Mouse (Mus musculus): ENCODE data around the gene Insig2.
A peak's percentile ranks its signal among the peaks of the same experiment; 100 is the strongest.

The Insig2 gene

DNA sequence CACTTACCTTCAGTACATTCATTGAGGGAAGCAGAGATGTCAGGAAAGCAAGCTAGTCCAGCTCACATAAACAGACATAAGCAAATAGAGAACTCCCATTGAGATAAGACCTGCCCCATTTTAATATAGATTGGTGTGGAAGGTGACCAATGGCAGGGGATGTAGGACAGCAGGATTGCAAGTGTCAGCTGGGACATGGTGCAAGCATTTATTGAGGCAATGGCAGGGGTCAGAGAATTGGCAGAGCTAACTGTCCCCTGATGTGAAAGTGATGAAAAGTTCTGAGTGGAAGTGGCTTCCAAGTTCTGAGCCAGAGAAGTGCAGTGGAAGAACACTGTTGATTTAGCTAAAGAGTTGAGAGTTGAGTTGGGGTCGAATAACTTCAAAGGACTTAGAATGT lies at the start of gene Insig2:
Gene Insig2 (minus strand): TSS at position 105 of the 400 bp plus-strand sequence.
- no peak for DNase-seq (ENCODE audit: low spot score)

DNA sequence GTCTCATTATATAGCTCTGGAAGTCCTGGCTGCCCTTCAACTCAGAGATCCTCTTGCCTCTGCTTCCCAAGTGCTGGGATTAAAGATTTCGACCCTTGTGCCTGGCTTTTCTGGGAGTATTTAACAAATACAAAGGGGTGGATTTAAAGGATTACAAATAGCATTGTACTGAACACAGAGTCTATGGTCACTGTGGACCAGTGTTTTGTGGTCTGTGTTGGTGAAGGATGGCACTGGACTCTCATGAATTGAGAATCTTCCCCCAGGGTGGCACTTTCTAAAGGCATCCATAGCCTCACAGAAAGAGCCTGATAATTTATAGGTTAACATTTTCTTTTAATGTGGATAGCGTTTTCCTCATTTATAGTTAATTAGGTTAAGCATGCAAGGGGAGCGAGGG lies 49.2 kb upstream of the Insig2 start:
- DNase-seq (ENCODE audit: low spot score) = no peak

DNA sequence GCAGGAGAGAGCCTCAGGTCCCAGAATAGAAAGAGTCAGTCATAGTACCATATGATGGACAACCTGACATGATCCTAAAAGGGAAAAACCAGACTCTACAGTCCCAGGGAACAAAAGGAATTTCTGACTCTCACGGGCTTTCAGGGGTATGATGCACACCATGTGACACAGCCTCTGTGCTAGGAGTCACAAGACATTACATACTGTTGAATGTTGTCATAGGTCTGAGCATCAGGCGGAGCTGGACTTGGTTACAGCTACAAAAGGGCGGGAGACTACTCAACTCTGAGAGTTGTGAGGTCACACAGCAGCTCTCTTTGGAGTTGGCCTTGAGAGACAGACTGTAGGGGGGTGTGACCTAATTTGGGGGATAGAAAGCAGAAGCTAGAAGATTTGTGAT lies 47.6 kb upstream of the Insig2 start:
- DNase-seq (ENCODE audit: low spot score) = no peak

DNA sequence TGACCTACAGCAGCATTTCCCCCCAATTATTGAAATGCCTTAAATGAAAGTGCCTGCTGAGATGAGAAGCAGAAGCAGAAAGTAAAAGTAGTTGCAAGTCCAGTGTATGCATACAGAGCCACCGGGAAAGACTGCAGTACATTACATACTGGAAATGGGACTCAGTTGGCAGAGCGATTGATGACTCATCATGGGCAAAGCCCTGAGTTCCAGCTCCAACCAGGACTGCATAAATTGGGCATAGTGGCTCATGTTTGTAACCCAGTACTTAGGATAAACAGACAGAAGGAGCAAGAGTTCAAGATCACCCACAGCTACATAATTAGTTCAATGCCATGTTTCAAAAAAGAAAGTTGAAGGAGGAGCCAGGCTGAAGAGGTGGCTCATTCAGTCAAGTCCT lies 45.5 kb upstream of the Insig2 start:
- no peak for DNase-seq (ENCODE audit: low spot score)

DNA sequence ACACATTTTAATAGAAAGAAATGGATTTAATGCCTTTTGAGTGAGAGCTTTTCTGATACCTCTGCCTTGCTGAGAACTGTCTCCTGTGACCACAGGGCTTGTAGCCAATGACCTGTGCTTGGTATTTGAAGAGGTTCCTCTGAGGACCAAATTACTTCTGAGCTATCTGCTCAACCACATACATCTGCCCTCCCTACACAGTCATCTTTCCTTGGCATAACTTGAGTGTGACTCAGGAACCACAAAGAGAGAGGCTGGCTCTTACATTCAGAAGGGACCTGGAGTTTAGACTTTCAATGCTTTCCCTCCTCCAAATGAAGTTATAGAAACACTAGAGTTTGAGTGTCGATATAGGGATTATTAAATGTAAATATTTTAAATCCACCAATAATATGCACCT lies 45.0 kb upstream of the Insig2 start:
- no peak for DNase-seq (ENCODE audit: low spot score)

DNA sequence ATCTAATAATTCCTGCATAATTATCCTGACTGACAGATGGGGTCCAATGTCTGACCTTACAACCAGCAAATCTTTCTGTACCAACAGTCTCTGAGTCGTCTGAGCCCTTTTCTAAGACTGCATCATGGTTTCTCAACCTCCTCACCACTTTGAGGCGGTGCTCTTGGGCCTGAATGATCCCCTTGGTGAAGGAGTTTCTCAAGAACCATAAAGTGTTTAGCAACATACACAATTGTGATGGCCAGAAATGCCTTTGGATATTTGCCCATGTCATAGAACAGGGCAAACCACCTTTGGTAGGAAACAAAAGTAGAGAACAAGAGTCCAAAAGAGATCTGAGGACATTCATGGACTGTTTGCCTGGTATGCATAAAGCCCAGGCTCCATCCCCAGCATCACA lies 41.2 kb upstream of the Insig2 start:
- DNase-seq (ENCODE audit: low spot score) = no peak

DNA sequence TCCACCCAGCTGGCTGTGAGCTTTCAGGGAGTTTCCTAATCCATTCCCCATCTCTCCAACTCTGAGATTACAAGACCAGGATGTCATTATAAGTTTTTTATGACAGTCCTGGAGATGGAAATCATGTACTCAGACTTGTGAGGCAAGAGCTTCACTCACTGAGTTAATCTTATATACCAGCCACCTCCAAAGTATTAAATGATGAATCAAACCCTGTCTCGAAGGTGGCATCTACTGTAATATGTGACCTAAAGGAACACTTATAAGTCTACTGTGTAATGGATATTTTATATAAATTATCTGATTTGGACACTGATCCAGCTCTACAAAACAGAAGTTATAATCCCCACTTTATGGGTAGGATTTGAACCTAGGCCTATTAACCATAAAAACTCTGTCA lies 40.3 kb upstream of the Insig2 start:
- no peak for DNase-seq (ENCODE audit: low spot score)

DNA sequence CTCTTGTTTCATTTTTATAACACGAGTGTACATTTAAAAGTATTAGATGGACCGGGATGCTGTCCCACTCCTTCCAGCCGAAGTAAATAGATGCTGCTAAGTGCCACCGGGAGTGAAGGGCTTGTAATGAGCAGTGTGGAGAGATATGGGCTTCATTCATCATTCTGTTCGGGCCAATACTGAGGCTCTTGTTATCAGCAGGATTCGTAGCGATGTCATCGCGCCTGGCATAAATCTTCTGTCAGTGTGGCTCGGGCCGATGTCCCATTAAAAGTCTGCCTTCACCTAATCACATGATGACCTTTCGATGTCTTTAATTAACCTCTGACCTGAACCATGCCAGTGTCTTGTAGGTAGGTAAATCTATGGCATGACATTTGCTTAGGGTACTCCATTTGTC lies 39.1 kb upstream of the Insig2 start:
- no peak for DNase-seq (ENCODE audit: low spot score)

DNA sequence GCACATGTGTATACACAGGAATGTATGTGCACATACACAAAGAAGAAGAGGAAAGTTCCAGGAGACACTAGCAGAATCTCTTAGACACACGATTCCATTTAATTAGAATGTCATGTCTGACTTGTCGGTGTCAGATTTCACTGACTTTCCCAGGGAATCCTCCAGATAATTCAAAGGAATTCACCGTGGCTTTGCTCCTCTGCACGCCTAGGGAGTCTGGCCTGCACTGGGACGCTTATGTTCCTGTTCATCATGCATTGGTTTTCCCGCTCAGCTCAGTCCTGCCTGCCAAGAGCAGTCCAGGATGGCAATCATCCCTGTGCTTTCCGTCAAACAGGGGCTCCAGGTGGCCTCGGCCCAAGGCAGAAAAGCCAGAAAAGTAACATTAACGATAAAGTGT lies 34.9 kb upstream of the Insig2 start:
- no peak for DNase-seq (ENCODE audit: low spot score)

DNA sequence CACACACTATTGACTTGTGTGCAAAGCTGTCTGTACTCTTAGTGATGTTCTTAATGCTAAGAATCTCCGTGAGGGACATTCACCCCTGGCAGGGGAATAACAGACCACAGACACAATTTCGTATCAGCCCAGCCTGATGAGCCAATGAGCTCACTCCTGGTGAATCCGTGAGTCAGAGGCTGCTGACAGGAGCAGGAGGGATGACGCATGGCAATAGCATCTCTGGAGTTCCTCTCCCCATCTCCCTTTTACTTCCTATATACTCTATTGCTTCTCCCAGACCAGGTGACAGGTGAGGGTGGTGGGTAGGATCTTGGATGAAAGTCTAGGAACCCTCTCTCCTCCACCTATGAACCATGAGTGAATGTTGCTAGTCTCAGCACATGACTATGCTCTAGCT lies 28.2 kb upstream of the Insig2 start:
- no peak for DNase-seq (ENCODE audit: low spot score)

DNA sequence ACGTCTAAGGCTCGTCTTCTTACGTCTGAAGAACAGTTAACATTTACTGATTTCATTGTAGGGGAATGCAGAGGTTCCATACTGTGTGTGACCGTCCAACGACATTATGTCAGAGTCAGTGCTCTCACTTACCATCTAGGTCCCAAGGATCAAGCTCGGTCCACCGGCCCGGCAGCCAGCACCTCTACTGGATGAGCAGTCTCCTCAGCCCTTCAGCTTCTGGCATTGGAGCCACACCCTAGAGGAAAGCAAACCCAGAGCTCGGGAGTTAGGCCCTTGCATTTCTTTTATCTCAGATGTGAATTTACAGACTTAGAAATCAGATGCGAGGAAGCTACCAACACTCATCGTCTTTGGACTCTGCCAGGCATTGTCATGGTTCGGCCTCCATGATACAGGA lies 27.3 kb upstream of the Insig2 start:
- DNase-seq (ENCODE audit: low spot score) = no peak

DNA sequence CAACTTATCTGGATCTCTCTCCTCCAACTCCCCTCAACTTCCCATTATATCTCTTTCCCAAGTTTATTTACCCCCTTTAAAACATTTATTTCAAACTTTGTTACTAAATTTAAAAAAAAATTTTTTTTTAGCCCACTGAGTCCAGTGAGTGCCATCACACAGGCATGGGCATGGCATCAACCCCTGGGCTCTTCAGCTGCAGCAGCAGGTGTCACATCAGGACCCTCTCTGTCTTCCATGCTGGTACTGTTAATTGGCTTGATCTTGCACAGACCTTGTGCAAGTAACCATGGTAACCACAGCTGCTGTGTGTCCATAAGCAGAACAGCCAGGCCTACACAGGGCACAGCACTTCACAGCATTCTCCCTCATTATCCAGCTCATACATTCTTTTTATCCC lies 21.4 kb upstream of the Insig2 start:
- DNase-seq (ENCODE audit: low spot score) = no peak

DNA sequence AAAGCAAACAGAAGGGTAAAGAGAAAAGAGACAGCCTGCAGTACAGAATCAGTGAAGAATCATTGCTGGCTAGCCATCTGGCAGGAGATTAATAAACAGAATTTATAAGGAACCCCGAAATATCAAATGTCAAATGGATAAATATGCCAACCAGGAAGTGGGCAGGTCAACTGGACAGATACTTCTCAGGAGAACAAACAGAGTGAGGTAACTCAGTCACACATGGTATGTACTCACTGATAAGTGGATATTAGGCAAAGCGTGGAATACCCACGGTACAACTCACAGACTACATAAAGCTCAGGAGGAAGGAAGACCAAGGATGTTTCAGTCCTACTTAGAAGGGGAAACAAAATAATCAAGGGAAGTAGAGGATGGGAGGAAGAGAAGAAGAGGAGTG lies 18.6 kb upstream of the Insig2 start:
- DNase-seq (ENCODE audit: low spot score) = no peak

DNA sequence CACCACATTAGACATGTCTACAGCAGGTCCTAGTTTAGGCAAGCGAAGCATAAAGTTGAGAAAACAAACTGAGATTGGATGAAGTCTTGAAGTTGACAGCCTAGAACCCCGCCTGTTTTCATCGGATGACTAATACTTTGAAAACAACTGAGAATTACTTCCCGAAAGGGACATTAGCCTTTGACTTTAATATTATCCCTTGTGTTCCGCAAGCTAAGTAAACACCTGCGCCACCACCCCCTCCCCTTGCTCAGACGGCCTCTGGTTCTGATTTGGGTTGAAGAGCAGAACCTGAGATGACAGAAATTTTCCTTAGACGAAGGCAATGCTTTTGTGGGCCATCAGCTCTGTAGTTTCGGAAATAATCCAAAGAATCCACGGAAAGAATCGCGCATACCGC lies 18.2 kb upstream of the Insig2 start:
- DNase-seq (ENCODE audit: low spot score) = no peak

DNA sequence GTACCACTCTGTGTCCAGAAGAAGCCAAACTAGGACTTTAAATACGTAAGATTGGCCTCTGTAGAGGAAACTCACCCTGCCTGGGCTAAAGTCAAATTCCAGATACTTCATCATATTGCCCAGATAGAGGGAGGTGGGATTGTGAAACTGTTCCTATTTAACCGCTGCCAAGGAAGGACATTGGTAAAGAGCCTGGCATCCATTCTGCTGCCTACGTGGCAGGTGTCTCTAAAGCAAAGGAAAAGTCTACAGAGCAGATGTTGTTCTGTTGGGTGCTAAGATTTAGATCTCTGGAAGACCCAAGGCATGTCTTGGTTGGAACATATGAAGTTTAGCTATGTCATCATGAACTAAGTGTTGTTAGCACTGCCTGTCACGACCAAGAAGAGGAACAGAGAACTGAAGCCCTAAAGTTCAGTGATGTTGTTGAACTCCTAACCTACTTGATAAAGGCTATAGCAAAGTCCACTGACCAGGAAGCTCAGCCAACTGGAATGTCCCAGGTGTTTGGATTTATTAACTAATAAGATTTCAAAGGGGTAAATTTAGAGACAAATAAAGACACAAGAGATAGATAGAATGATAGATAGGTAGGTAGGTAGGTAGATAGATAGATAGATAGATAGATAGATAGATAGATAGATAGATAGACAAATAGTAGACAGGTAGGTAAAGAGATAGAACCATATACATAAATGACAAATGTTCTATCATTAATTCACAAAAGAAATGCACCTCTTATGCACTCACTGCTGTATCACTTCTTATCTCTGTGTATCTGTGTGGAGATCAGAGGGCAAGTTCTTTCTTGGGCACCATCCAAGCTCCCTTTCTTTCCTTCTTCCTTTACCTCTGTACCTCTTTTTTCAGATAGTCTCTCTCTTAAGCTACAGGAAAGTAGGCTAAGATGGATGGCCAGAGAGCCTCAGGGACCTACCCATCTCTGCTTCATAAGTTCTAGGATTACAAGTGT lies 16.8 kb upstream of the Insig2 start:
- DNase-seq (ENCODE audit: low spot score) = no peak

DNA sequence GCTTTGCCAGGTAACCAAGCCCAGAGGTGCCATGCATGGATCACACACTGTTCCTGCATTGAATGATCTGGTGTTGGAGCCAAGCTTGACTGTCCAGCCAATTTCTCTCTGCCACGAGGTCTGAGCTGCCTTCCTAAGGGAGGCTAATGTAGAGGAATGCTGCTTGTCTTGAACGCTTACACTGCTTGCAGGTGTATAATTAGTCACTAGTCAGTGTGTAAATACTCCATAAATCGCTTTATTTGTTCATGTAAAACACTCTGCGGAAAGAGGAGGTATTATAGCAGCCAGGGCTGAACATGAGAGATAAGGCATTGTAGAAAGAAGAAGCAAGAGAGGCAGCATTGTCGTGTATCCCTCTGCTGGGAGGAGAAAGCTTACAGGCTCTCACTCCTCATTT lies 11.6 kb upstream of the Insig2 start:
- no peak for DNase-seq (ENCODE audit: low spot score)

DNA sequence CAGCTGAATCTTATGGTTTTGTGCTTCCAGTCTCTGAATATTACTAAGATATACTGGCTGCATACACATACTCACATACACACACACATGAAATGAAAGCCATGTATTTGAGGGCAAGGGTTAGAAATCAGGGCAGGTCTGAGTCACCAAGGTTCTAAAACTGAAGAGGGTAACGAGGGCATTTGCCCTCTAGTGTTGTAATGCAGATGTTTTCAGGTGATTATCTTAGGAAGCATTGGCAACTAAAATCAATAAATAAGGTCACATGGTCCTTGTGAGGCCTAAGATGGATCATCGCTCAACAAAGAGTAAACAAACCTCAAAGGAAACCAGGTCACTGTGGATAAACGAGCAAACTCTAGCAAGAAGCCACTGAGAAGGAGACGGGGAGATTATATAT lies 3.4 kb upstream of the Insig2 start:
- no peak for DNase-seq (ENCODE audit: low spot score)

DNA sequence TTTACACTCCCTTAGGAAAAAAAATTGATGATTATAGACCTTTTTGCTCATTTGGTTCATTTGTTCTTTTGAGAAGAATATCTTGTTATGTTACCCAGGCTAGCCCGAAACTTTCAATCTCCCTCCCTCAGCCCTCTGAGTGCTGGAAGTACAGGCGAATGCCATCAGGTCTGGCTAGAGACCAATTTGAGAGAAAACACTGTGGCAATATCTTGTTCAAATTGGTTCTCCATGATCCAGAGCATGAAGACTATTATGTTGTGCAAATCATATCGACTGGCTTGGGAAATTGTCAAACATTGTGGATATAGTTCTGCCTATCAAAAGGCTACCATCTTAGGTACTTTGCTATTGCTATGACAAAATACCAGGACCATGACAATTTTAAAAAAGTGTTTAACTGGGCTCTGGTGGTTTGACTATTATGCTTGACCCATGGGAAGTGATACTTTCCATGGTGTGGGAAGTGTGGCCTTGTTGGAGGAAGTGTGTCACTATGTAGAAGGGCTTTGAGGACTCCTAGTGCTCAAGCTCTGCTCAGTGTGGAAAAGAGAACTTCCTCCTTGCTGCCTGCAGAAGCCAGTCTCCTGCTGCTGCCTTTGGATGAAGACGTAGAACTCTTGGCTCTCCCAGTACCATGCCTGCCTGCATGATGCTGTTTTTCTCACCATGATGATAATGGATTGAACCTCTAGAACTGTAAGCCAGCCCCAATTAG lies 1.8 kb upstream of the Insig2 start:
- DNase-seq (ENCODE audit: low spot score) = no peak

DNA sequence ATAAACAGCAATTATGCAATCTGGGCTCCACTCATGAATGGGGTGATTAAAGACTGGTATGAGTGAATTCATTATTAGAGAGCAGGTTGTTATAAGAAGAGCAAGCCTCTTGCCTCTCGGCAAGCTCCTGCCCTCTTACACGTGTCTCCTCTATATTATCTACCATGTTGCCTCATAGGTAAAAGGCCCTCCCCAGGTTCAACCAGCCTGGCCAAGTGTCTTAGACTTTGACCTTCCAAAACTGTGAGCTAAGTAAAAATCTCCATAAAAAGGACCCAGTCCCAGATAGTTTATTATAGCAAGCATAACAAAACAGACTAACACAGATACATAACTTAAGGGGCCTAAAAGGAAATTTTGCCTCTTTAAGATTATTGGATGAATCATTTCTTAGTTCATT lies 1.8 kb downstream of the Insig2 start:
- DNase-seq (ENCODE audit: low spot score) = no peak

DNA sequence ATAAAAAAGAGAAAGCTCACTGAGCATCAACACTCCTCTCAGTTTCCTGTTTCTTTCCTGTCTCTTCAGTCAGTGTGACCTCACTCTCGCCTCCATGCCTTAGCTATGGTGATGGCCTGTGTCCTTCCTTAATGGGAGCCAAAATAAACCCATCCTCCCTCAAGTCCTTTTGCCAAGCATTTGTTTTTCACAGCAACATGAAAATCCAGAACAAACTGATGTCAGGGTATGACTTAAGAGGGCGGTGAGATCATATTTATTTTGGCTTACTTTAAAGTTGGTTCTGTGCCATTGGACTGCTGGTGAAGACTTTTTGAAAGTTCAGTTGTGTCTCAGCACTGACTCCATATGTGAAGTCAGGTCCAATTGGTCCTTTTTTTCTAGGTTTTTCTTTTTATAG lies 3.0 kb downstream of the Insig2 start:
- no peak for DNase-seq (ENCODE audit: low spot score)

DNA sequence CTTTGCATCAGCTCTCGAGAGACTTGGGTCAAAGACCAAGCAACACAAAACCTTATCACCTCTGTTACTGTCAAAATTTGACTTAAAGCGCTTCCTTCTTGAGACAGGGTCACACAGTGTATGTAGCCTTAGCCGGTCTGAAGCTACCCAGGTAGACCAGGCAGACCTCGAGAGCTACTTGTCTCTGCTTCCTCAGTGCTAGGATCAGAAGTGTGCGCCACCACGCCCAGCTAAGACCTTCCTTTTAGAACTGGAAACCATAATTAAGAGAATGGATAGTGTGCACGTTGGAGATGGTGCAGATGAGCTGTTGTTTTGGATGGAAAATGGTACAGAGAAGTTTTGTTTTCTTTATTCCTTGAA lies 4.2 kb downstream of the Insig2 start:
- no peak for DNase-seq (ENCODE audit: low spot score)

DNA sequence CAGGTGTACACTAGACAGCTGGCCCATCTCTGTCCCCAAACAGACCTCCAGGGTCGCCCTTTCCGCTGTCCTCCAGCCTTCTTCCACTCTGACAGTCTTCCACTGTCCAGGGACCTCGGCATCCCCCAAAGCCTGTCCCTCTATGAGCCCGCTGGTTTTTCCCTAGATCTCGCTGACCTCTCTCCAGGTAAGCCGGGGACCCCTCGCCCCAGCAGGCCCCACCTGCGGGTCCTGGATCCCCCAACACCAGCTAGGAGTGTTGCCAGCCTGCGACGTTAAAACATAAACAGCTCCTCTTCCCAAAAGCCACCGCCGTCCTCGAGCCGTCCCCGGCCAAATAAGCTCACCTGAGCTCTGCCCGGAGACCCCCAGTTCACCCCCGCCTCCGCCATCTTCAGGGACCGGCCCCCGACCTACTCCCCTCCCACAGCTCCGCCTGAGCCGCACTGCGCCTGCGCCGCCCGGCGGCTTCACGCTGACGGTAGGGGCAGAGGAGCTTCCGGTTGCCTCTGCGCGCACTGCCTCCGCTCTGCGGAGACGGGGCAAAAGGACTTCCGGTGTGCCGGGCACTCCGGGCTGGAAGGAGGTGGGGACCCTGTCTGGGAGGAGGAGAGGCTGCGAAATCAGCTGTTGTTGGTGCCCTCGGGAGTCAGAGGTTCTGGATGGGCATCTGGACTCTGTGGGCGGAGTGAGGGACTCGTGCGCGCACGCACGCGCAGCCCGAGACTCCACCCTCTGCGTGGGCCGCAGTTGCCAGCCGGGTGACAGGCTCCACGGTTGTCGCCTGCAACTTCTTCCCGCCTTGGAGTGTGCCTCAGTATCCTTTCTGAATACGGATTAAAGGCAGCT lies 4.8 kb downstream of the Insig2 start:
- DNase-seq (ENCODE audit: low spot score) = peak; percentile 94

Data from testis, postnatal 10 days (tissue).